ENCODE assay signal across 9 mouse cellular contexts in genomic region chr14:57797551-57797950, GRCm38 (mm10). TPM values are rescaled to one million over a fixed set of nuclear protein-coding genes. Genes with fewer than 3 reads are reported as not detected.
DNase-seq lines count a peak whose midpoint lies in the region; ATAC-seq lines count a peak whose summit lies in the region.
"Had no signal": no experiment of that assay in that cellular context is flagged by ENCODE, and none has a peak within 500 bp of the region (broad histone marks: within the 10 kb centered on the region; RNA-seq: fewer than 3 reads in every experiment).

No protein-coding gene starts in this region.

- H3K4me1 ChIP-seq in embryonic facial prominence, embryonic 12.5 days, result peaks cover 9% of the 10 kb centered on the region; the same call in 1 of the 2 replicates
- peaks cover 9% of the 10 kb centered on the region; the same call in 1 of the 2 replicates for H3K4me1 ChIP-seq in intestine, embryonic 14.5 days (replicated peaks; ENCODE audit: control insufficient read depth, insufficient read depth, low read length)
- H3K4me1 ChIP-seq in lung, embryonic 16.5 days (replicated peaks; ENCODE audit: control insufficient read depth, insufficient read depth, low read length), result peaks cover 9% of the 10 kb centered on the region
- H3K4me1 ChIP-seq in stomach, embryonic 16.5 days (ENCODE audit: control insufficient read depth, insufficient read depth, low read length), result peaks cover 5% of the 10 kb centered on the region

- intact Hi-C loops in left cerebral cortex, postnatal 4 days (cut with DNase I), result loop anchor here (5.0 kb wide), 1 partner anchor 50 kb away; the partner anchor contains the start of gene Gm49361

- H3K36me3 ChIP-seq in embryonic facial prominence, embryonic 12.5 days, result peaks cover 7% of the 10 kb centered on the region
- peaks cover 25% of the 10 kb centered on the region for H3K36me3 ChIP-seq in intestine, embryonic 14.5 days (ENCODE audit: control insufficient read depth, insufficient read depth, low read length)
- H3K36me3 ChIP-seq in lung, embryonic 16.5 days (ENCODE audit: control insufficient read depth, insufficient read depth, low read length), result peaks cover 3% of the 10 kb centered on the region
- H3K36me3 ChIP-seq in stomach, embryonic 16.5 days (ENCODE audit: control insufficient read depth, insufficient read depth, low read length), result 0 out of 2 replicates have a peak, but pooled peaks cover 3% of the 10 kb centered on the region

- H3K27ac ChIP-seq in embryonic facial prominence, embryonic 12.5 days, result 0 out of 2 replicates have a peak overlapping the region, but pooled peaks have one; percentile 14
- H3K27ac ChIP-seq in intestine, embryonic 14.5 days (ENCODE audit: low read depth), result peak overlapping the region; percentile 27; the same call in 1 of the 2 replicates
- H3K27ac ChIP-seq in lung, embryonic 16.5 days (ENCODE audit: low read length), result peak overlapping the region; percentile 46
- peak overlapping the region; percentile 42; the same call in 1 of the 2 replicates for H3K27ac ChIP-seq in stomach, embryonic 16.5 days (ENCODE audit: low read length)

- H3K27me3 ChIP-seq in embryonic facial prominence, embryonic 12.5 days, result no peaks in the 10 kb centered on the region
- H3K27me3 ChIP-seq in intestine, embryonic 14.5 days (replicated peaks; ENCODE audit: control insufficient read depth, insufficient read depth, low read length), result no peaks in the 10 kb centered on the region
- no peaks in the 10 kb centered on the region for H3K27me3 ChIP-seq in lung, embryonic 16.5 days (ENCODE audit: control insufficient read depth, insufficient read depth, low read depth, low read length)
- H3K27me3 ChIP-seq in stomach, embryonic 16.5 days (ENCODE audit: control insufficient read depth, insufficient read depth, low read length), result no peaks in the 10 kb centered on the region

- 0 out of 2 replicates have a peak, but pooled peaks have one; percentile 9 for ATAC-seq in embryonic facial prominence, embryonic 12.5 days (ENCODE audit: insufficient number of reproducible peaks, insufficient read depth, low FRiP score, low TSS enrichment)
- peak; percentile 40 for ATAC-seq in intestine, embryonic 14.5 days (replicated peaks; ENCODE audit: low FRiP score, low TSS enrichment, low read depth)
- ATAC-seq in lung, embryonic 16.5 days (ENCODE audit: low read depth), result peak; percentile 31
- ATAC-seq in stomach, embryonic 16.5 days (ENCODE audit: insufficient read depth, low FRiP score), result peak; percentile 45; the same call in 1 of the 2 replicates

- H3K9me3 ChIP-seq in embryonic facial prominence, embryonic 12.5 days, result no peaks in the 10 kb centered on the region
- no peaks in the 10 kb centered on the region for H3K9me3 ChIP-seq in intestine, embryonic 14.5 days (ENCODE audit: control insufficient read depth, low read length)
- H3K9me3 ChIP-seq in lung, embryonic 16.5 days (ENCODE audit: control insufficient read depth, low read length), result no peaks in the 10 kb centered on the region
- H3K9me3 ChIP-seq in stomach, embryonic 16.5 days (replicated peaks; ENCODE audit: control insufficient read depth, low read length), result no peaks in the 10 kb centered on the region

- 14% methylated on average over 7 of the region's 7 CpGs for WGBS in embryonic facial prominence, embryonic 12.5 days
- 10% methylated on average over 7 of the region's 7 CpGs for WGBS in intestine, embryonic 14.5 days
- WGBS in lung, embryonic 16.5 days, result 8% methylated on average over 7 of the region's 7 CpGs
- WGBS in stomach, embryonic 16.5 days, result 10% methylated on average over 7 of the region's 7 CpGs

- peak overlapping the region; percentile 88 for H3K4me3 ChIP-seq in embryonic facial prominence, embryonic 12.5 days
- H3K4me3 ChIP-seq in intestine, embryonic 14.5 days (ENCODE audit: low read depth, low read length), result peak overlapping the region; percentile 66
- H3K4me3 ChIP-seq in lung, embryonic 16.5 days (ENCODE audit: low read length), result peak overlapping the region; percentile 89
- peak overlapping the region; percentile 87 for H3K4me3 ChIP-seq in stomach, embryonic 16.5 days (replicated peaks; ENCODE audit: low read length)

- DNase-seq in cerebellum, adult 11-12 months, result peak; percentile 21
- no peak for DNase-seq in cerebellum, adult 8-10 months
- DNase-seq in 3134 (ENCODE audit: extremely low read depth, insufficient read length, low spot score), result peak; percentile 10
- DNase-seq in intestine, embryonic 14.5 days (ENCODE audit: low spot score), result no peak
- DNase-seq in left cerebral cortex, postnatal 4 days, result no peak

- no peak overlapping the region for H3K9ac ChIP-seq in embryonic facial prominence, embryonic 12.5 days
- peak overlapping the region; percentile 39 for H3K9ac ChIP-seq in intestine, embryonic 14.5 days (ENCODE audit: low read length)
- peak overlapping the region; percentile 60 for H3K9ac ChIP-seq in lung, embryonic 16.5 days (ENCODE audit: low read length)
- peak overlapping the region; percentile 66 for H3K9ac ChIP-seq in stomach, embryonic 16.5 days (ENCODE audit: low read length)

- peak overlapping the region; percentile 78 for H3K4me2 ChIP-seq in embryonic facial prominence, embryonic 12.5 days (replicated peaks)
- peak overlapping the region; percentile 73 for H3K4me2 ChIP-seq in intestine, embryonic 14.5 days (ENCODE audit: low read length)
- peak overlapping the region; percentile 78 for H3K4me2 ChIP-seq in lung, embryonic 16.5 days (ENCODE audit: low read depth, low read length)
- peak overlapping the region; percentile 66 for H3K4me2 ChIP-seq in stomach, embryonic 16.5 days (ENCODE audit: low read depth, low read length)

RNA-seq across cellular contexts. Expression of gene Sap18, which starts 0.4 kb away (rescaled TPM):
- polyA plus RNA-seq in embryonic facial prominence, embryonic 12.5 days (2016; fragmentation: Nextera tagmentation; extraction: Ambion mirVana), result 27.8 and 39.3 TPM in 2 replicates
- polyA plus RNA-seq in intestine, embryonic 14.5 days (2014; fragmentation: Nextera tagmentation; extraction: Ambion mirVana), result 18.2 and 31.9 TPM in 2 replicates
- polyA plus RNA-seq in lung, embryonic 16.5 days (2015; fragmentation: Nextera tagmentation; extraction: Ambion mirVana), result 17.7 and 25.1 TPM in 2 replicates
- polyA plus RNA-seq in stomach, embryonic 16.5 days (2015; fragmentation: Nextera tagmentation; extraction: Ambion mirVana), result 24.8 and 27.4 TPM in 2 replicates
- total RNA-seq in left cerebral cortex, postnatal 4 days (2021), result 10 to 100 TPM; 42.5 to 48.3 TPM

RNA-seq across cellular contexts. Expression of gene Ska3, which starts 28.4 kb away (rescaled TPM):
- 43.9 and 46.7 TPM in 2 replicates for polyA plus RNA-seq in embryonic facial prominence, embryonic 12.5 days (2016; fragmentation: Nextera tagmentation; extraction: Ambion mirVana)
- polyA plus RNA-seq in intestine, embryonic 14.5 days (2014; fragmentation: Nextera tagmentation; extraction: Ambion mirVana), result 30.2 and 32.5 TPM in 2 replicates
- polyA plus RNA-seq in lung, embryonic 16.5 days (2015; fragmentation: Nextera tagmentation; extraction: Ambion mirVana), result 38.0 and 43.8 TPM in 2 replicates
- polyA plus RNA-seq in stomach, embryonic 16.5 days (2015; fragmentation: Nextera tagmentation; extraction: Ambion mirVana), result 27.7 and 28.0 TPM in 2 replicates
- 1 to 10 TPM; 3.0 to 4.5 TPM for total RNA-seq in left cerebral cortex, postnatal 4 days (2021)

RNA-seq across cellular contexts. Expression of gene Mrpl57, which starts 28.5 kb away (rescaled TPM):
- polyA plus RNA-seq in embryonic facial prominence, embryonic 12.5 days (2016; fragmentation: Nextera tagmentation; extraction: Ambion mirVana), result 127 and 137 TPM in 2 replicates
- polyA plus RNA-seq in intestine, embryonic 14.5 days (2014; fragmentation: Nextera tagmentation; extraction: Ambion mirVana), result 192 and 199 TPM in 2 replicates
- polyA plus RNA-seq in lung, embryonic 16.5 days (2015; fragmentation: Nextera tagmentation; extraction: Ambion mirVana), result 148 and 151 TPM in 2 replicates
- 157 and 167 TPM in 2 replicates for polyA plus RNA-seq in stomach, embryonic 16.5 days (2015; fragmentation: Nextera tagmentation; extraction: Ambion mirVana)
- total RNA-seq in left cerebral cortex, postnatal 4 days (2021), result 10 to 100 TPM; 79.2 to 80.6 TPM

RNA-seq across cellular contexts. Expression of gene Lats2, which starts 39.4 kb away (rescaled TPM):
- polyA plus RNA-seq in embryonic facial prominence, embryonic 12.5 days (2016; fragmentation: Nextera tagmentation; extraction: Ambion mirVana), result 25.4 and 26.3 TPM in 2 replicates
- polyA plus RNA-seq in intestine, embryonic 14.5 days (2014; fragmentation: Nextera tagmentation; extraction: Ambion mirVana), result 20.5 and 21.7 TPM in 2 replicates
- 25.2 and 25.9 TPM in 2 replicates for polyA plus RNA-seq in lung, embryonic 16.5 days (2015; fragmentation: Nextera tagmentation; extraction: Ambion mirVana)
- polyA plus RNA-seq in stomach, embryonic 16.5 days (2015; fragmentation: Nextera tagmentation; extraction: Ambion mirVana), result 15.1 and 15.8 TPM in 2 replicates
- total RNA-seq in left cerebral cortex, postnatal 4 days (2021), result 10 to 100 TPM; 10.5 to 10.7 TPM

RNA-seq across cellular contexts. Expression of gene Gm49361, which starts 51.6 kb away (rescaled TPM):
- not detected in 2 replicates for polyA plus RNA-seq in embryonic facial prominence, embryonic 12.5 days (2016; fragmentation: Nextera tagmentation; extraction: Ambion mirVana)
- polyA plus RNA-seq in intestine, embryonic 14.5 days (2014; fragmentation: Nextera tagmentation; extraction: Ambion mirVana), result not detected in 2 replicates
- polyA plus RNA-seq in lung, embryonic 16.5 days (2015; fragmentation: Nextera tagmentation; extraction: Ambion mirVana), result not detected in 2 replicates
- not detected in 2 replicates for polyA plus RNA-seq in stomach, embryonic 16.5 days (2015; fragmentation: Nextera tagmentation; extraction: Ambion mirVana)
- 1 to 10 TPM in 1 of 2 experiments, not detected in 1; 1.0 TPM for total RNA-seq in left cerebral cortex, postnatal 4 days (2021)
- polyA plus RNA-seq: gonadal fat pad, adult 2 months had no signal

Comparison
In these comparisons a context has a peak if more than half of its experiments do, and no peak if none do; other contexts are left out.
1. DNase-seq: peak in cerebellum, adult 11-12 months (single experiment) and 3134 (single experiment); none in cerebellum, adult 8-10 months (single experiment), intestine, embryonic 14.5 days (single experiment) and left cerebral cortex, postnatal 4 days (single experiment).
2. Peak in every context shown above with its lines, with median percentiles within 50 percentile points of each other: ATAC-seq, H3K27ac ChIP-seq, H3K4me2 ChIP-seq and H3K4me3 ChIP-seq.